Mouse (Mus musculus): ENCODE measurements at regions not wholly inside any gene's neighbourhood (a gene's known extent, or its start where the extent isn't known, plus 50 kb on each side); places are given as distances from the start of the nearest gene placed in this dataset.
A peak's percentile ranks its signal among the peaks of the same experiment; 100 is the strongest.

DNA sequence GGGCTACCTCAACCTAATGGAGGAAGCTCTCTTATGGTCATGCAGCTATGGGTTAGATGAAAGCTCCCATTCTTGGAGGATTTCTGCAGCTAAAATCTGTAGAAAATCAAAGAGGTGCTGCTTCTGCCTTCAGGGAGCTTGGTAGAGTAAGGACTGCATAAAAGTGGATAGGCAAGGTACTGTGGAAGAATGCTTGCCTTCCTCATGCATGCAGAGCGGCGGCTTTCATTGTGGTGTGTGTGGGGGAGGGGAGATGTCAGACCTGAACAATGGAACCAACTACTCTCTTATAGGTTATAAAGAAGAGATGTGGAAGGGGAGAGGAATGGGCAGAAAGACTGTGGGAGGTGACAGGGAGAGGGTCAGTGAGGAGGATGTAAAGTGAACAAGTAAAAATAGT lies 392.8 kb upstream of the Atp11b start:
- DNase-seq (ENCODE audit: extremely low spot score) = no peak

DNA sequence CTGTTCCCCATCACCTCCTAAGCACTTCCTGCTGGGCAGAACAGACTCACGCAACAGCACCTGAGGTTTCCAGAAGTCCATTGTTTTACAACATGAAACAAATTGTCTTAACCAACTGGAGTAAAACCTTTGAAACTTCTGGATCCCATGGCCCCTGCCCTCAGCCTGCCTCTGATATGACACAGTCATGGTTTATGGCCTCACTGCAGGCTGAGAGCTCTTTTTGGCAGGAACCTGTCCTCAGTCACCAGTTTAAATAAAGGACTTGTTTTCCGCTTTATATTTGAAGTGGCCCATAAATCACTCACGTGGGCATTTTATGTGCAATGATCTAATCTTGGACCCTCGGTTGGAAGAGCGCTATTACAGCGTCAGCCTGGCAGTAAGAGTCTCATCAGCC lies 388.5 kb upstream of the Atp11b start:
- no peak for DNase-seq (ENCODE audit: extremely low spot score)

DNA sequence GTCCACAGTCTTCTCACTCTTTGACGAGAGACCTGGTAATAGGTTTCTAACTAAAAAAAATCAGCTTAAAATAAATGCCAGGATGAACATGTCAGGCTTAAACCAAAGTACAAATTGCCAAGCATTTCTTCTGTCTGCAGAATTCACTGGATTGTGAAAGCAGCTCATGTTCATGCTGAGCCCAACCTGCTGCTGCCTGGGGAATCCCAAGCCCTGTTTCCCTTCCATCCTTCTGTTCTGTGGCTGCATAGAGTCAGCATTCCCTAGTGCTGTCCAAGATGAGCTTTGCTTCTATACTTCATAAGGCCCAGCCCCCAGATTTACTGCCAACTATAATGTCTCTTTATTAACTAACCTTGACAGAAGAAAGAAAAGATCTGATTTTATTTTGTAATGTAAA lies 381.6 kb upstream of the Atp11b start:
- no peak for DNase-seq (ENCODE audit: extremely low spot score)

DNA sequence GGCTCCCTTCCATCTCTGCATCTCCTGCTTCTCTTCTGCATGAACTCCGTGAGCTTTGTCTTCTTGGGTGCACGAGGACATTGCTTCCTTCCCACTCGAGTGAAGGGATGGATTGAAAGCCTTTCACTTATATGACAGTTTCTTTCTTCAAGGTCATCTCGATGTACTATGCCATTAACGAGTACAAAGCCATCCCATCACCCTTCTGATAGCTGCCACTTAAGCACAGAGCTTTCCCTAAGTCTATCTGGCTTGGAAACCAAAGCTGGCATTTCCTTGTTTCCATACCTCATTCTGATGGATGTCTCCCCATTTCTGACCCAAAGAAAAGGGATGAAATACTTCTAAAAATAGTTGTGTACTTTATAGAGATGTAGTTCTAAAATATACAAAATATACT lies 366.5 kb upstream of the Atp11b start:
- no peak for DNase-seq (ENCODE audit: extremely low spot score)

DNA sequence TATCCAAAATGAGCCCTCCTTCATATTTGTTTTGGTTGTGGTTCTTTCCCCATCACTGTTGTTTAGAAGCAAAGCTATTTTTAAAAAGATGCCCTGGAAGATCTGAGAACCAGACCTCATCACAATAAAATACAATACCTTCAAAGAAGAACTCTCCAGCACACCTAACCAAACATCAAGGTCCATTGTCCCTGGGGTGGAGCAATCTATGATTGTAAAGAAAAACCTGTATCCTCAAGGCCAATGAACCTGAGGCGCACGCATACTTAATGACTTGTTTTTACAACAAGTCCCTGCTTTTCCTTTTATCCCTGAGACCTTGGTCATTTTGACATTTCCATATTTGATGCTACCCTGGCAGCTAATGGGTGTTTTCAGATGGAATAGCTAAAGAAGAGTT lies 361.2 kb upstream of the Atp11b start:
- DNase-seq (ENCODE audit: extremely low spot score) = no peak

DNA sequence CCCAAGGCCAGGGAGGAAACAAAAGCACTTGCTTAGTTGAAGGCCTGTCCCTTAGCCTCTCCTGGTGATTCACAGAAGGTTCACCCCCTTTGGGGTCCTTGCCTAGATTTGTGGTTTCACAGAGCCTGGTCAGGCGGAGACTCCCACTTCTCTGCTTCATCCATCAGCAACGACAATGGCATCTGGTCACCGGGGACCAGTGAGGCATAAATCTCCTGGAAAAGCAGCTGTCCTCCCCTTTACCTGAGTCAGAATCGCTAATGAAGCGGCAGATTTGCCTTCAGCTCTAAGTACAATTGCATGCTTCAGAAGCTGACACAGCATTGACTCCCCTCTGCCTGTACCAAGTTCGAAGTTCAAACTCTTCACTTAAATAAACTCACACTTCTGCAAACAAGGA lies 353.7 kb upstream of the Atp11b start:
- peak; percentile 21 for DNase-seq (ENCODE audit: extremely low spot score)

DNA sequence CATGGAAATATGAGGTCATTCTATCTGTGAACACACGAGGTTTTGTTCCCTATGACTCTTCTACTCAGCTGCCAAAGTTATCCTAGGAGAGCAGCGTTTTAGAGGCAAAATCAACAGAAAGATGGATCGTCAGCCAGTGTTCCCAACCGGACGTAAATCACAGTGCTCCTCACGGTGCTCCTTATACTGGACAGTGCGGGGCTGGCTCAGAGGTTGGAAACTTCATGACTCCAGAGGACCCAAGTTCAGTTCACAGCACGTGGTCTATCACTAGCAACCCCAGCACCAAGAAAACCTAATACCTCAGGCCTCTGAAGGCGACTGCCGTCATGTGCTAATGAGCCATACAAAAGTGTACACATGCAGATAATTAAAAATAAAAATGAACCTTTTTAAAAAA lies 351.2 kb upstream of the Atp11b start:
- DNase-seq (ENCODE audit: extremely low spot score) = no peak

DNA sequence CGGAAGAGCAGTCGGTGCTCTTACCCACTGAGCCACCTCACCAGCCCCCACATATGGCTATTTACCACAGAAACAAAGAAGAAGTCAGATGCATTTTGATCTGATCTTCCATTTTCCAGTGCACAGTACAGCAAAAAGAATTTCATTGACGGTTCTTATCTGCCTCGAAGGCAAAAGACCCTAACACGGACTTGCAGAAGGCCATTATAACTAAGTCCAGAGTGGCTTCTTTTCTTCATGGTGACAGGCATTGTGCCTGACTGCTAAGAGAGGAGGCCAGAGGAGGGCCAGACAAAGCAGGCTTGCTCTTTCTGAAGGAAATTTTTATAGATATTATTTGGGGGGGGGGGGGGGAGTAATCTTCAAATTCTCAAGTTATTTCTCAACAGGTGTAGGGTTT lies 350.0 kb upstream of the Atp11b start:
- peak; percentile 15 for DNase-seq (ENCODE audit: extremely low spot score)

DNA sequence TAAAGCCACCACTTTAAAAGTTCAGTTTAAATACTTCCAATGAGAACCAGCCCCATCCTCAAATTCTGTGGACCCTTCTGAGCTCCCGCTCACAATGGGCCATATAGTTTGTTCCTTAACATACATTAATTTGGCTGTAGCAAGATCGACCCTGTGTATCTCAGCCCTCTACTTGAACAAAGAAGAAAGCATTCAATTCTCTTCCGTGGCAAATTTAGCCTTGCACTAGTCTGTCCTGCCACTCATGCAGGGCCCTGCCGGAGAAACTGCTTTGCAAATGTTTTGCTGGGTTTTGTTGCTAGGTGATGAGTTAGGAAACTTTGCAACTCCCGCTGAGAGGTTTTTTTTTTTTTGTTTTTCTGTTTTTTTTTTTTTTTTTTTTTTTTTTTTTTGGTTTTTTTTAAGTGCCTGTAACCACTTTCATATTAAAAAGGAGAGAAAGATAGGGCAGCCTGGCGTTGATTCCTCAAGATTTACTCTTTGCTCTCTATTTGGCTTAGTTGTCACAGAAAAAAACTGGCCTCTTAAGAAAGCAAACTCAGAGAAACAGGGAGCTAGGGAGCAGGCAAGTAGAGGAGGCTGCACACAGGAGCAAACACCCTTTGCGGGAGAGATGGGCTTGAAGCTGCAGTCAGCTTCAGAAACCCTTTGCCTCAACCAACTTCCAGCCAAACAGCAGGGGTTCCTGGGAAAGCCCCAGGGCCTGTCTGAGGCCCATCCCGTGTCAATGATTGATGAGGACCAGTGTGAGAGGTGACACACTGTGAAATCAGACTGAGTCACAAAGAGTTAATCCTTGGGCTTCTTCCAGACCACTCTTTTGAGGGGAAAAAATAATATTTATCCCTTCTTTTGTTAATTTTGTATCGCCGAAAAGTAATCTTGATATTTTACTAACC lies 349.2 kb upstream of the Atp11b start:
- DNase-seq (ENCODE audit: extremely low spot score) = peak; percentile 84

DNA sequence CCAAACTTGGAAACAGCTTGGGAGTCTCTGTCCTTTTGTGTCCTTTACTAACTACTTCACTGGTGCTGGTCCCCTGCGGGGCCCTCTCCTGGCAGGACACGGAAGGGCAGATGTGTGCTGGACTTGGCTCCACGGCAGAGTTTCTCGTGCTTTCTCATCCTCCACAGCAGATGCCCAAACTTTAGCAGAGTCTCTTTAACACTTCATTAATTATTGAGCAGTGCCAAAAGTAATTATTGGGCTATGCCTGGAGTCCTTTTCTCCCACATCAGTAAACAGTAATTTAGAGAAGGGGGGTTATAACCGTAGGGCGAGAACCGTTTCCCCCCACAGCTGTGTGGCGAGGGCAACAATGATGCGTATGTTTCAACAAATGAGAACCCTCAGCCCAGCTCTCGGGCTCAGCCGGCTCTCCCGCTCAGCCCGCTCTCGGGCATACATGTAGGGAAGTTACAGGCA lies 348.3 kb upstream of the Atp11b start:
- peak; percentile 75 for DNase-seq (ENCODE audit: extremely low spot score)

DNA sequence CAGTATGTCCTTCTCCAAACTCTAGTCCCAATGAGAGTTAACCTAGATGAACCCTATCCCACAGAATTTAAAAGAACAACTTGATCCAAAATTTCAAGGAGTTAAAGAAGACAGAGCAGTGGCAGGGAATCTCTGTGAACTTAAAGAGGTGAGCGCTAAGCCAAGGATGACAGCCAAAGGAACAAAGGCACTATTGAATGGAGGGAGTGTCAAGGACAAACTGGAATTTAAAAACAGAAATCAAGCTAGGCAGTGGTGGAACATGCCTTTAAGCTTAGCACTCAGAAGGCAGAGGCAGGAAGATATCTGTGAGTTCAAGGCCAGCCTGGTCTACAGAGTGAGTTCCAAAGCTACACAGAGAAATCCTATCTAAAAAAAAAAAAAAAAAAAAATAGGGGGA lies 316.2 kb upstream of the Atp11b start:
- DNase-seq (ENCODE audit: extremely low spot score) = no peak

DNA sequence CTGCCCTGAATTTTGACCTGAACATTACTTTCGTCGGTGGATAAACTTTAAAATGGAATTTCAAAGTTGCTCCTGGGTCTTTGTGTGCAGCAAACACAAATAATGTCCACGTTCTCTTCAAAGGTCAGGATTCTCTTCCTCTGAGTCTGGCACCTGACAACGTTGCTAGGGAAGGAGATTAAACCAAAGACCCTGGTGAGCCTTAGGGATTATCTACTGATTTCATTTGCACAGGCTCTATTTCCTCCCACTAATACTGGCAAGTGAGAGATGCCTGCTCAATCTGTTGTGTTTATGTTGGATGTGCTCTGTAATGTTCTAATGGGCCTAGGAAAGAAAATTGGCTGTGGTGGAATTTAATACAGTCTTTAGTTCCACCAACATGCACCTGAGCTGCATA lies 291.0 kb upstream of the Atp11b start:
- DNase-seq (ENCODE audit: extremely low spot score) = no peak

DNA sequence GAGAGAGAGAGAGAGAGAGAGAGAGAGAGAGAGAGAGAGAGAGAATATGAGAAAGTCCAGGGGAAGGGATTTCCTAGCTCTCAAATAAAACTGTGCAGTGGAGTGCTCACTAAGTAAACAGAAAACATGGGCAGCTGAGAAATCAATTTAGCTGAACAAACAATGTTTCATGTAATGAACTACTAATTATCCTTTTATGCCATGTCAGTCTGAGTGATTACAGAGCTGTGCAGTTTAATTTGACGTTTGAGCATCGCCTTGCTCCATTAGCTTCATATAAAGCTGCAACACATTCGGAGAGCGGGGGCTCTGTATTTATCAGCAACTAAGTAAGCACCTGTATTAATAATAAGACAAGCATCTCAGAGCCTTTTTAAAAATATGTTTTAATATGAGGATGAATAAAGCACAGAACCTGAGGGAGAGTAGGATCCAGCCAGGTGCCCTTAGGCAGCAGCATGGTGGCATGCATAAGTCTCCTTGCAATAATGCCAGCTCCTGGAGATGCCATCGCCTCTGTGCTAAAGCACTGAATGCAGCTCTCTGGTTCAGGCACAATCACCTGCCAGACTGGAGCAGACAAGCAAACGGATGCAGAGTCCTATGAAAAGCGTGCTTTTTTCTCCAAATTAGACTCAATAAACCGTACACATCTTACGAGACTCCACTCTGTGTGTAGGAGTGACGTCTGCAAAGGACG lies 289.5 kb upstream of the Atp11b start:
- DNase-seq (ENCODE audit: extremely low spot score) = no peak

DNA sequence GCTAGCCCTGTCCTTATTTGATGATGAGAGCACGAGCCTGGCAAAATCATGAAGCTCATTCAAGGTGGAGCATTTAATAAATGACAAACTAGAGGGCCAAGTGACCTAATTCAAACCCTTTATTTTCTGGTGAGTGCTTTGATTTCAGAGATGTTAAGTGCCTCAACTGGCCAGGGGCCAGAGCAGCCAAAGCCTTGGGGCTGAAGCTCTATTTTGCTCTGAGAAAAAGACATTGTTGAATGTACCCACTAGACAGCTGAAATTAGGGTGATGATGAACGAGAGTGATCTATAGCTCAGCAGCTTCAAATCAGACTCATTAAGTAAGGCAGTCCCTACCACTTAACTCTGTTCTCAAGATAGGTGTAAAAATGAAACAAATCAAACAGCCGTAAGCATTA lies 287.9 kb upstream of the Atp11b start:
- no peak for DNase-seq (ENCODE audit: extremely low spot score)

DNA sequence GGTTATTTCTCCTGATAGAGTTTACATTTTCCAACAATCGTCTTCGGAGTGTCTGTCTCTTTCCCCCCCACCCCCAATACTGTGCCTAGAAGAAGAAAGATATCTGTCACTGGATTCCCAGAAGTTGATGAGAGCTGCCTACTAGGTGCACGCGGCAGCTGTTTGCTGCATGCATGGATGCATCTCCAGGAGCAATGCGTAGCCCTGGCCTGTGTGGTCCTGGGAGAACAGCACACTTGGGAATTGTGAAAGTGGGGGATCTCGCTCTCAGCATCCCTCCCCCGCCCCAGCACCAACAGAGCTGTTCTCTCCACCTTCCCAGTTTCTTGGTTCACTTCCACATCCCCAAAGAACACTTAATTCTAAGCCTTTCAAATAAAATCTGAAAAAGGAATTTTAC lies 280.6 kb upstream of the Atp11b start:
- DNase-seq (ENCODE audit: extremely low spot score) = no peak

DNA sequence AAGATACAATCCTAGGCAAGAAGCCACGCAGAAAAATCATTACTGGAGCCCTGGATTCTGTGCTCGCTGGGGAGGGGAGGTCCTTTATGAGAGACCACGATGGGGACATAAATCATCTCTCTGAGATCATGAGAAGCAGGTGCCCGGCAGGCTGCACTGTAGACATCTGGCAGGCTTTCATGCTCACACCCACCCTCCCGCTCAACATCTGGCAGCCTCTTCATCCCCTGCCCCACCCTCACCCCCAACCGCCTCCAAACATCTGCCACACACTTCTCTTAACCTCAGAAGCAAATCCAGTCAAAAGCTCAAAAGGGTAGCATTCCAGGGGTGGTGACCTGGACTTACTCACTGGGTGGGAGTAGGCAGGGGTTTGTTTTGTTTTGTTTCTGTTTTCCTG lies 279.5 kb upstream of the Atp11b start:
- DNase-seq (ENCODE audit: extremely low spot score) = no peak

DNA sequence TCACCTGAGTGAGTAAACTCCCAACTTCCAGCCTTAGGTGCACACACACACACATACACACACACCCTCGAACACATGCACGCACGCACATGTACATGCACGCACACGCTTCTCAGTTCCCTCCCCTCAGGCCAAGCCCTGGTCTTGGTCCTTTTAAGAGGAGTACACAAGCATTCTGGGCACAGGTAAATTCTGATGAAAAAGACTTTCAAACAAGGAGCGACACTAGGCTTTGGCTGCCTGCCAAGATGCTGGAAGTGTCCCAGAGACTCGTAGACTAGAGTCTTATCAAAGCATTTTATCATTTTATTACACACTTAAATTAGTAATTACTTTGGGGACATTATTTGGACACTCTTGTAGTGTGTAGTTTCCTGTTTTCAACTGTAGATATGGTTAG lies 278.6 kb upstream of the Atp11b start:
- no peak for DNase-seq (ENCODE audit: extremely low spot score)

DNA sequence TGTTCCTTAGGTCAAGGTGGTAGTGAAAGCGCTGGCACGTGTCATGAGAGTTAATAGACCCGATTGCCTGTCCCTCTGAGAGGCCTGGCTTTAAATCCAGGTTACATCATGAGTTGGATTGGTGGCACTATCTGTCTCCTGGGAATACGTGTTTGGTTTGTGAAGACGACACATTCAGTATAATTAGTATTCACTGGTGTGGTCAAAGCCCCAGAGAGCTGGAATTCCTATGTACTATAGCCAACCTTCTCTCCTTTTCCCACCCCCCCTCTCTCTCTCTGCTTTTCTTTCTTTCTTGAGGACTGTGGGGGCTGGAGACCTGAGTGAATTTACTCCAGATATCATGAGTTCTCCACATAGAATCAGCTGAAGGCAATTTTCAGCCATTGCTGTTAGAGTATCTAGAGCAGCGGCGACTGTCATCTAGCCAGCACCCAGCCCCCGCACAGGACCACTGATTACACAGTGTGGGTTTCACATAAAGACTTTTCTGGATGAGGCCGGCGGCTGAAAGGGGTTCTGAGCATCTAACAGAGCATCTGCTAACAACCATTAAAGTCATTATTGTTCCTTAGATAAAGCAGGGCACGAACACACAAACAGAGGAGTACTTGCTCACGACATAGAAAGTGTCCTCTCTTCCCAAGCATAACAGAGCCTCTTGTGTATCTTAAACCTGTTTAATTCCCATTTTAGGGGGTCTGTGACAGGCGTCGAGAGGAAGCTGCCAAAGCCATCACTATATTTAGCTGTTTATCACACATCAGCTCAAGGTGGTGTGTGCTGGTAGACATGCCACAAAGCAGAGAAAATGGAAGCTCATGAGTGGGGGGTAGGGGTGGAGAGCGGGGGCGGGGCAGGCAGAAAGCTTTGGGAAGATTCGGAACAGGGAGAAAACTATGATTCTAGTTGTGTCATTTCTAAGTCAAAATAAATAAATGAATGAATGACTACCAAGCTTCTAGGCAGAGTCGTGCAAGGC lies 272.9 kb upstream of the Atp11b start:
- DNase-seq (ENCODE audit: extremely low spot score) = peak; percentile 17

DNA sequence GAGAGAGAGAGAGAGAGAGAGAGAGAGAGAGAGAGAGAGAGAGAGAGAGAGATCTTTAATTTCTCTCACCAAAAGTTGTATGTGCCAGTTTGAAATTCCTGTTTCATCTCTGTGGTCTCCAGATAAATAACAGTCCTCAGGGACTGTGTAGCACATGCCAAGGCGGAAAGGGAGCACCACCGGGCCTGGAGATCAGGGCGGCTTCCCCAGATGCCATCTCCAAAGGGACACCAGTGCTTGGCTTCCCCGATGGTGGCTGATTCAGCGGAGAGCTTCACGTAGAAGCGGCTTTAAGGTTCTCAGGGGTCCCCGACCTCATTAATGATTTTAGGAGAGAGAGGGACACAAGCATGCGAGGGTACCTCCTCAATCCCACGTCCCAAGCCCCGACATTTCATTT lies 272.1 kb upstream of the Atp11b start:
- DNase-seq (ENCODE audit: extremely low spot score) = no peak

DNA sequence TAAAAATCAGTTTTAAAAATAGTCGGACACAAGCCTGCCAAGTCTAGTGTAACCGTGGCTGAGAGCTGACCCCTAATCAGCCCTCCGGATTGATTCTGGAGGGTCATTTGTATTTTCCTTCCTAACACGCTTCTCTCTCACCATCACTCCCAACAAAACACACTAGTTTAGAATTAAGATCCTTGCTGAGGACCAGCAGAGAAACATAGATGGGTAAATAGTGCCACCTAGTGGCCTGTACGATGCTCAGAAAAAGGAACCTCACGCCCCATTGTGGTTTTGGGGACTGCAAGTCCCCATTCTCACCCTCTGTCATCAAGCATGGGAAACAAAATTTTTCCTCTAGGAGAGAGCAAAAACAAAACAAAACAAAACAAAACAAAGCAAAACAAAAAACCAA lies 271.6 kb upstream of the Atp11b start:
- DNase-seq (ENCODE audit: extremely low spot score) = peak; percentile 72

DNA sequence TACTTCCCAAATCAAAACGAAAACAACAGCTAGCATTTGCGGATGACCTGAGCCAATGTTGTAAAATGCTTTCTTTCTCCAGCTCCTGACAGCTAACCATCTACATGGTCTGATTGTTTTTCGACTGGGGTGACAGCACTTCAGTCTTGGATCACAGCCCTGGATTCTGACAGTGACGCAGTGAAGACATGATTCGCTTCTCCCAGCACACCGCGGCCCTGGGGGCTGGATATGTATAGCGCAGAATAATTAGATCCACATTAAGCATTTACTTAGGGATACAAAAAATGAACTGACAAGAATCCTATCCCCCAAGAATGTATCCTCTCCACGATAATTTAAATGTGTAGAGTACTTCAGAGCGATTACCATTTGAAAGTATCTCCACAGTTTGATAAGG lies 271.1 kb upstream of the Atp11b start:
- DNase-seq (ENCODE audit: extremely low spot score) = no peak

Measured in embryo, embryonic 9.5 days (tissue).